Mouse (Mus musculus) hindbrain, embryonic 14.5 days (tissue): ENCODE data around the gene Tmem87b. TPM values are rescaled to one million over a fixed set of nuclear protein-coding genes. Genes with fewer than 3 reads are reported as not detected.

Source experiments
- ATAC-seq: fragments of 200-750 bp; cut with Nextera tagmentation; 2 replicates; pipeline ENCODE4 v1.8.0; 2017; ENCODE audit warnings: moderate number of reproducible peaks, mild to moderate bottlenecking, moderate TSS enrichment, moderate library complexity; ENCODE audit not compliant: low FRiP score
- DNase-seq: peaks from one replicate; pipeline ENCODE4 v3.0.0-alpha.2; 2015; ENCODE audit warnings: low spot score
- H3K27ac ChIP-seq: fragments of 300-500 bp; sonication (generic); 2 replicates; pipeline ENCODE4 v1.5.1; 2014; ENCODE audit warnings: mild to moderate bottlenecking, moderate library complexity
- H3K27me3 ChIP-seq: fragments of 300-500 bp; sonication (generic); 2 replicates; pipeline ENCODE4 v1.6.1; 2014; ENCODE audit warnings: mild to moderate bottlenecking, low read length, mixed read lengths; ENCODE audit not compliant: control insufficient read depth, insufficient read depth
- H3K36me3 ChIP-seq: fragments of 300-500 bp; sonication (generic); replicated peaks from 2 replicates; pipeline ENCODE4 v1.6.1; 2014; ENCODE audit not compliant: control insufficient read depth, insufficient read depth
- H3K4me1 ChIP-seq: fragments of 300-500 bp; sonication (generic); replicated peaks from 2 replicates; pipeline ENCODE4 v1.6.1; 2014; ENCODE audit warnings: antibody characterized with exemption, low read length, mixed read lengths; ENCODE audit not compliant: control insufficient read depth, insufficient read depth
- H3K4me2 ChIP-seq: fragments of 300-500 bp; sonication (generic); replicated peaks from 2 replicates; pipeline ENCODE4 v1.6.1; 2014; ENCODE audit warnings: mild to moderate bottlenecking, moderate library complexity
- H3K4me3 ChIP-seq: fragments of 300-500 bp; sonication (generic); replicated peaks from 2 replicates; pipeline ENCODE4 v1.5.1; 2014; ENCODE audit warnings: mild to moderate bottlenecking, low read length
- H3K9ac ChIP-seq: fragments of 300-500 bp; sonication (generic); 2 replicates; pipeline ENCODE4 v1.6.1; 2014
- H3K9me3 ChIP-seq: fragments of 300-500 bp; sonication (generic); 2 replicates; pipeline ENCODE4 v1.6.1; 2016; ENCODE audit warnings: low read length; ENCODE audit not compliant: control insufficient read depth
- WGBS: fragments of 180-500 bp; shearing (Covaris S2); extraction: QIAGEN DNeasy Blood & Tissue Kit; methylation state at CpG from one replicate; pipeline ENCODE4 v1.1.7; 2014; 5-methylcytosine and 5-hydroxymethylcytosine counted together
- polyA plus RNA-seq: library from polyadenylated mRNA; unstranded; fragments of >200 nt; fragmentation: Nextera tagmentation; extraction: Ambion mirVana; gene quantifications from 2 replicates; pipeline ENCODE4 v1.2.1, GENCODE M21; 2014

Tmem87b gene
- polyA plus RNA-seq, 1 experiment from 2014 or later, result 35.9 TPM

DNA sequence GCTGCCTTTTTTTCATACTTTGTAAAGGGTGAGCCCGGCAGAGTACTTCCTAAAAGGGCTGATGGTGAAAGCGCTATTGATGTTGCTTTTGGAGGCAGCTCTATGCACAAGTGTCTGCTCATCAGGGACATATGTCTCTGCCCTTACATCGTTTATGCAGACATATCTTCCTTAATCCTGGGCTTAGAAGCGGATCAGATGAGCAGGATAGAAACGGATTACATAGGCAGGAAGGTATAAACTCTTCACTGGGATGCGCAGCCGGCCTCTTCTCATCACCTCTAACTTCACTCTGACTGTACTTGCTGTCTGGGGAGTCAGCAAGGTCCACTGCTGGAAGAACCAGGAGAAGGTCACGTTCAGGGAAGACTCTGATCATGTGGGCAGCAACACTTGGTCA is 19.6 kb downstream of the Tmem87b start:
- ATAC-seq, result no peak
- peaks cover 89% of the 10 kb centered on the region for H3K36me3 ChIP-seq
- no peaks in the 10 kb centered on the region for H3K27me3 ChIP-seq
- WGBS, result 94% methylated on average over 8 of the region's 8 CpGs
- no peaks in the 10 kb centered on the region for H3K9me3 ChIP-seq
- no peak overlapping the region for H3K27ac ChIP-seq
- no peak overlapping the region for H3K4me3 ChIP-seq
- H3K9ac ChIP-seq, result no peak overlapping the region
- no peak overlapping the region for H3K4me2 ChIP-seq
- no peak for DNase-seq
- no peaks in the 10 kb centered on the region for H3K4me1 ChIP-seq

DNA sequence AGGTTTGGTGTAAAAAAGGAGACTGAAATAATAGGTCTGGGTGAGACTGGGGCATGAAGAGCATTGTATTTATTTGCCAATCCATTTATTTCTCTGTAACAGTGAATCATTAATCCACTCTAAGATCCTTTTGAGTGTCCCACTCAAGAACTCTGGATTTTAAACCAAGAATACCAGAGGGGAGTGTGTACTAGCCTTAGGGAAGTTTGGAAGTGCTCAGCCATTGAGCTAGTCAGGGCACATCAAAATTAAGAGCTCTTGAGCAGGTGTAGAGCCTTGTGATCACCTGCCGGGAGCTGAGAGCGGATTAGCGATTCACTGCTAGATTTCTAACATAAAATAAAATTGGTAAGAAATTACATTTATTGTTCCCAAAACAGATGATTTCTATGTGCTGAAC is 20.7 kb downstream of the Tmem87b start:
- H3K36me3 ChIP-seq, result peaks cover 90% of the 10 kb centered on the region
- 96% methylated on average over 3 of the region's 3 CpGs for WGBS
- H3K4me1 ChIP-seq, result no peaks in the 10 kb centered on the region

DNA sequence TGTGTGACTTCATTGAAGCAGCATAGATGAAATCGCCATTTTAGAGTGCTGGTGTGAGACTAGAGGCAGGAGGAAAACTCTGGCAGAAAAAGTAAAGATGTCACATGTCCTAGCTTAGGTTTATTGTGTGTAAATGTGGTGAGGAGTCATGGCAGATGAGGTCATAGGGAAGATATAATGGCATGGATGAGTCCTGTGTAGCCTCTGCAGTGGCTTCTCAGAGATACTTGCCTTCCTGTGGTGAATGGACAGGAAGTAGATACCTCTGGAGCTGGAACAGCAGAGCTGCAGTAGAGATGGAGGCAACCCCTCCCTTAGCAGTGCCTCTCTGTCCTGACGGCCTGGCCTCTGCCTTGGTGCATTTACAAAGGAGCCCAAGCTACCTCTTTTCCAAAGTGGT is 21.6 kb downstream of the Tmem87b start:
- no peaks in the 10 kb centered on the region for H3K9me3 ChIP-seq
- H3K27ac ChIP-seq, result no peak overlapping the region
- H3K9ac ChIP-seq, result no peak overlapping the region
- WGBS, result 85% methylated on average over 2 of the region's 2 CpGs
- H3K4me1 ChIP-seq, result no peaks in the 10 kb centered on the region
- ATAC-seq, result no peak
- H3K36me3 ChIP-seq, result peaks cover 88% of the 10 kb centered on the region
- no peak overlapping the region for H3K4me2 ChIP-seq
- H3K27me3 ChIP-seq, result no peaks in the 10 kb centered on the region
- no peak overlapping the region for H3K4me3 ChIP-seq
- DNase-seq, result no peak

More for the DNA sequence above, 20.7 kb downstream of the Tmem87b start:
- no peak overlapping the region for H3K4me3 ChIP-seq
- no peaks in the 10 kb centered on the region for H3K9me3 ChIP-seq
- DNase-seq (no peak), ATAC-seq (no peak)
- no peak overlapping the region for H3K4me2 ChIP-seq
- H3K27ac ChIP-seq, result no peak overlapping the region
- no peak overlapping the region for H3K9ac ChIP-seq
- H3K27me3 ChIP-seq, result no peaks in the 10 kb centered on the region

DNA sequence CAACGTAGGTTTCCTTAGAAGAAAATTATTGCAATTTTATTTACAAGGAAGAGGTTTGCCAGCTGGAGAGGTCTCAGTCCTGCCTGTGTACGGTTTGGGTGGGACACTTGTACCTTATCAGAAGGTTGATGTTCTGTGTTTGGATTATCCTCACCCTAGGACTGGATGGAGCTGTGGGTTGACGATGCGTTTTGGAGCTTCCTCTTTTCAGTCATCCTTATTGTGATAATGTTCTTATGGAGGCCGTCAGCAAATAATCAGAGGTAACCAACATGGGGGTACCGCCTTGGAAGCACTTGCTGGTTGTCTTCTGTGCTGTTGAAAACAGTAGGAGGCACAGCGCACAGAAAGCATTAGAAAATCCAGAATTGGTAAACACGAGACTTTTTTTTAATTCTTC is 24.5 kb downstream of the Tmem87b start:
- DNase-seq (no peak), ATAC-seq (no peak)
- Histone ChIP-seq H3K27me3 (no peaks in the 10 kb centered on the region), H3K4me2 (no peak overlapping the region), H3K9me3 (no peaks in the 10 kb centered on the region), H3K9ac (no peak overlapping the region), H3K4me3 (no peak overlapping the region), H3K36me3 (peaks cover 87% of the 10 kb centered on the region), H3K4me1 (no peaks in the 10 kb centered on the region), H3K27ac (no peak overlapping the region)
- 92% methylated on average over 8 of the region's 8 CpGs for WGBS

DNA sequence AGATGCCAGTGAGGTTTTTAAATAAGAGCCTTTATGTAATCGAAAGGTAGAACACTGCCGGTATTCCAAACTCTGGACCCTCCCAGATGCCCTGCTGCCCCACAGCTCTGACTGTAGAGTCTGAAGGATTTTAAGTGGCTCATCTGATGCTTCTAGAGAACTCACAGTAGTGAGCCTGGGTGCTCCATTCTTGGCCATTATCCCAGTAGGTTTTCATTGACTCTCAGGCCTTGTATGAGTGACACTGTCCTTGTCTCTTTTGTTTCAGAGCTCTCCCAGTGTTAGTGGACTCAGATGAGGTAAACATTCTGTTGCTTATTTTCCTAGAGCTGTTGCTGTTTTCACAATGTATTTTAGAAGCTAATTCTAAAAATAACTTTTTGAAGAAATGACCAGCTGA is 32.1 kb downstream of the Tmem87b start:
- peaks cover 95% of the 10 kb centered on the region for H3K36me3 ChIP-seq
- DNase-seq, result no peak

DNA sequence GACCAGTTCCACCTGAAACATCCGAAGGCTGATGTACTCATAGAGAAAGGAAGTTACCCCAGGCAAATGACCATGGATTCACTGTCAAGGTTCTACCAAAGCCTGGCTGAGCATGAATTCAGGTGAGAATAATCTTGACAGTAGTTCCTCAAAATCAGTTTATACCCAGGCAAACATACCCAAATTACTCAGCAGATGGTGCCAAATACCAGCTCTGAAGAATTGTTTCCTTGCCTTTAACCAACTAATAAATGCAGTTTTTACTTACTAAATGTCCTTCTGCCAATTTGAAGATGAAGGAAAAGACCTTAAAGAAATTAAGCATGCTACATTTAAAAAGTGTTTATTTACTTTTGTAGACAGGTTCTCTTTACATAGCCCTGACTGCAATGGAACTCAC is 38.8 kb downstream of the Tmem87b start:
- no peak overlapping the region for H3K9ac ChIP-seq
- no peak overlapping the region for H3K4me2 ChIP-seq
- H3K4me3 ChIP-seq, result no peak overlapping the region
- no peaks in the 10 kb centered on the region for H3K4me1 ChIP-seq
- no peaks in the 10 kb centered on the region for H3K27me3 ChIP-seq
- ATAC-seq, result no peak
- no peaks in the 10 kb centered on the region for H3K9me3 ChIP-seq
- WGBS, result 88% methylated on average over 1 of the region's 1 CpGs
- no peak overlapping the region for H3K27ac ChIP-seq
- no peak for DNase-seq
- H3K36me3 ChIP-seq, result peaks cover 34% of the 10 kb centered on the region

More for the DNA sequence above, 32.1 kb downstream of the Tmem87b start:
- Histone ChIP-seq H3K4me3 (no peak overlapping the region), H3K4me1 (no peaks in the 10 kb centered on the region), H3K9ac (no peak overlapping the region), H3K27me3 (no peaks in the 10 kb centered on the region), H3K9me3 (no peaks in the 10 kb centered on the region), H3K4me2 (no peak overlapping the region), H3K27ac (no peak overlapping the region)
- no peak for ATAC-seq
- WGBS, result 96% methylated on average over 2 of the region's 2 CpGs

DNA sequence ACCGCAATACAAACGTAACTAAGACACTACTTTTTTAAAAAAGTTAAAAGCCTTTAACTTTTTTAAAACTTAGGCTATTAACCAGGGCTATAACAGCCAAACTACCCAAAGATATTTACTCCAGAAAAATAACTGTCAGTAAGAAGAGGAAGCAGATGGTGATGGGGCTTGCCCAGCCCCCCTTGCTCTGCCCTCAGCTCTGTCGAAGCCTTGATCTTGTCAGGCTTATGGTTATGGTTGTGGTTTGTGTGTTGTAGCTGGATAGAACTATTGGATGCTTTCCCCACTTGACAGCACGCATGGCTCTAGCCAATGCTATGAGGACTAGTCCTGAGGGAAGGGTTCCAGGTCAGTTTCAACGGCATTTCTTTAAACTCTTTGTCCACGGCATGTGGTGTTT is 41.0 kb downstream of the Tmem87b start:
- Histone ChIP-seq H3K36me3 (peaks cover 11% of the 10 kb centered on the region), H3K4me1 (peaks cover 6% of the 10 kb centered on the region; the same call in 1 of the 2 replicates), H3K27ac (no peak overlapping the region), H3K4me3 (no peak overlapping the region), H3K9ac (no peak overlapping the region), H3K9me3 (no peaks in the 10 kb centered on the region), H3K4me2 (no peak overlapping the region), H3K27me3 (peaks cover 7% of the 10 kb centered on the region; the same call in 1 of the 2 replicates)
- WGBS, result 90% methylated on average over 6 of the region's 6 CpGs
- DNase-seq (no peak), ATAC-seq (no peak)

DNA sequence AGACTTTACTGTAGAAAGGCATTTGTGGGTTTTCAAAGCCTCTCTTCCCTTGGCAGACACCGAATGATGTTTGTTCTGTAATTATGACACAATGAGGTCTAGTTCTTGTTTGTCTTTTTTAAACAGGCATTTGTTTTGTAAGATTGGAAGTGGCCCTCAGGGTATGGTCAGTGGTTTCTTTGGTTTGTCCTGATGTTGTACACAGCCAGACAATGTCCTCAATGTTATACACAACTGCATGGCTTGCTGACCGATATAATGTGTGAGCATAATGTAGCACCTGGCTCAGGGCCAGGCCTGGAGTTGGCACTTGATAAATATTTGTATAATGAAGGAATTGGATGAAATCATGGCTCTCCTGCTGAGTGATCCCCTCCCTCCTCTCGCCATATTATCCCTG is 41.9 kb downstream of the Tmem87b start:
- no peak overlapping the region for H3K4me3 ChIP-seq
- H3K9me3 ChIP-seq, result no peaks in the 10 kb centered on the region
- H3K27me3 ChIP-seq, result peaks cover 13% of the 10 kb centered on the region; the same call in 1 of the 2 replicates
- peaks cover 10% of the 10 kb centered on the region; the same call in 1 of the 2 replicates for H3K4me1 ChIP-seq
- H3K27ac ChIP-seq, result no peak overlapping the region
- no peak for DNase-seq
- H3K4me2 ChIP-seq, result no peak overlapping the region
- no peak for ATAC-seq
- H3K9ac ChIP-seq, result no peak overlapping the region
- H3K36me3 ChIP-seq, result peaks cover 5% of the 10 kb centered on the region
- 68% methylated on average over 3 of the region's 3 CpGs for WGBS

DNA sequence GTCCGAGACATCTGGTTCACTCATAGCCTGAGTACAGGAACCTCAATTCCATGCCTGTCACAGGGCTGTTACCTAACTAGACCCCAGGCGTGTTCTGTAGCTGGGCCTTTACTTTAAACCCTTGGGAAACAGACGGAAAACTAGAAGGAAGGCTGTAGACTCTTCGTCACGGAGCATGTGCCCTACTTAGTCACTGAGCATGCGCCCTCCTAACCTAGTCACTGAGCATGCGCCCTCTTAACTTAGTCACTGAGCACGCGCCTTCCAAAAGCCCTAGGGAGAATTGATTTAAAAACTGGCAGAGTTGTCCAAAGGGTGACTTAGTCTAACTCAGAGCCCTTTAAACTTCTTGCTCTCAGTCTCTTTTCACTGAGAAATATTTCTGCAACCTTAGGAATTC is 44.7 kb downstream of the Tmem87b start, which contains the start of gene Fbln7:
Fbln7 (plus strand) TSS at position 346 of the 400 bp plus-strand sequence.
- Histone ChIP-seq H3K4me3 (peak within 1 kb of the TSS; percentile 45), H3K9ac (peak within 1 kb of the TSS; percentile 55), H3K36me3 (no peaks in the 10 kb centered on the region), H3K4me2 (peak within 1 kb of the TSS; percentile 97), H3K9me3 (no peaks in the 10 kb centered on the region), H3K4me1 (peaks cover 10% of the 10 kb centered on the region; the same call in 1 of the 2 replicates), H3K27ac (no peak within 1 kb of the TSS), H3K27me3 (peaks cover 13% of the 10 kb centered on the region; the same call in 1 of the 2 replicates)
- DNase-seq (no peak), ATAC-seq (no peak)
- 94% methylated on average over 9 of the region's 9 CpGs for WGBS
